Mouse (Mus musculus) right cerebral cortex, adult 2 months (tissue): ENCODE results near the gene Gata5.

Experiments used
- DNase-seq, 2 experiments: peaks; one replicate each; pipeline ENCODE4 v3.0.0; 2021 to 2022; ENCODE audit warnings: low spot score in 2 of 2

Gene Gata5

GRCm38 (mm10) chr2:180334551-180334986, at the start of gene Gata5:
Gene Gata5, minus strand, starts transcription at chr2:180334699.
- no peak for DNase-seq

- no peak for DNase-seq
These were observed 42.2 kb upstream of the Gata5 start for GRCm38 (mm10) chr2:180376730-180377129.

GRCm38 (mm10) chr2:180373256-180373655, 38.8 kb upstream of the Gata5 start:
- no peak for DNase-seq

GRCm38 (mm10) chr2:180368359-180368758, 33.9 kb upstream of the Gata5 start:
- no peak for DNase-seq

- DNase-seq: no peak
These were observed 32.9 kb upstream of the Gata5 start for GRCm38 (mm10) chr2:180367350-180367749.

- DNase-seq: no peak
These were observed 28.9 kb upstream of the Gata5 start for GRCm38 (mm10) chr2:180363434-180363720.

- no peak for DNase-seq
These were observed 28.3 kb upstream of the Gata5 start for GRCm38 (mm10) chr2:180362585-180363433.

GRCm38 (mm10) chr2:180359062-180359461, 24.6 kb upstream of the Gata5 start:
- DNase-seq: peak; percentile 19 to 27

GRCm38 (mm10) chr2:180353338-180353737, 18.8 kb upstream of the Gata5 start:
- DNase-seq: peak; percentile 51 to 53

- DNase-seq: no peak
These were observed 16.2 kb upstream of the Gata5 start for GRCm38 (mm10) chr2:180350700-180351099.

GRCm38 (mm10) chr2:180346820-180347497, 12.5 kb upstream of the Gata5 start:
- DNase-seq: peak; percentile 79 to 80

GRCm38 (mm10) chr2:180343092-180343491, 8.6 kb upstream of the Gata5 start:
- DNase-seq: no peak

- no peak for DNase-seq
These were observed 7.7 kb upstream of the Gata5 start for GRCm38 (mm10) chr2:180342189-180342588.

- no peak for DNase-seq
These were observed 6.7 kb upstream of the Gata5 start for GRCm38 (mm10) chr2:180341229-180341628.

GRCm38 (mm10) chr2:180339886-180340285, 5.4 kb upstream of the Gata5 start:
- DNase-seq: no peak

GRCm38 (mm10) chr2:180333778-180334550, 535 bp downstream of the Gata5 start:
- DNase-seq: no peak

- DNase-seq: no peak
These were observed 5.0 kb downstream of the Gata5 start for GRCm38 (mm10) chr2:180329466-180329865.

GRCm38 (mm10) chr2:180322674-180323355, 11.7 kb downstream of the Gata5 start:
- DNase-seq: no peak

- no peak for DNase-seq
These were observed 14.3 kb downstream of the Gata5 start for GRCm38 (mm10) chr2:180320216-180320615.

GRCm38 (mm10) chr2:180317591-180317990, 16.9 kb downstream of the Gata5 start:
- no peak for DNase-seq

GRCm38 (mm10) chr2:180314292-180314691, 20.2 kb downstream of the Gata5 start:
- DNase-seq: no peak

- no peak for DNase-seq
These were observed 23.4 kb downstream of the Gata5 start for GRCm38 (mm10) chr2:180311147-180311546.
